Mouse (Mus musculus): ENCODE measurements around the gene Rbm8a. TPM values are rescaled to one million over a fixed set of nuclear protein-coding genes. Genes with fewer than 3 reads are reported as not detected.

The Rbm8a gene
- polyA plus RNA-seq (2012; rRNA removed) = 25.0 and 29.0 TPM in 2 replicates

GRCm38 (mm10) chr3:96629729-96630600, at the start of gene Rbm8a:
TSS of gene Rbm8a (plus strand) at chr3:96629933.

DNA sequence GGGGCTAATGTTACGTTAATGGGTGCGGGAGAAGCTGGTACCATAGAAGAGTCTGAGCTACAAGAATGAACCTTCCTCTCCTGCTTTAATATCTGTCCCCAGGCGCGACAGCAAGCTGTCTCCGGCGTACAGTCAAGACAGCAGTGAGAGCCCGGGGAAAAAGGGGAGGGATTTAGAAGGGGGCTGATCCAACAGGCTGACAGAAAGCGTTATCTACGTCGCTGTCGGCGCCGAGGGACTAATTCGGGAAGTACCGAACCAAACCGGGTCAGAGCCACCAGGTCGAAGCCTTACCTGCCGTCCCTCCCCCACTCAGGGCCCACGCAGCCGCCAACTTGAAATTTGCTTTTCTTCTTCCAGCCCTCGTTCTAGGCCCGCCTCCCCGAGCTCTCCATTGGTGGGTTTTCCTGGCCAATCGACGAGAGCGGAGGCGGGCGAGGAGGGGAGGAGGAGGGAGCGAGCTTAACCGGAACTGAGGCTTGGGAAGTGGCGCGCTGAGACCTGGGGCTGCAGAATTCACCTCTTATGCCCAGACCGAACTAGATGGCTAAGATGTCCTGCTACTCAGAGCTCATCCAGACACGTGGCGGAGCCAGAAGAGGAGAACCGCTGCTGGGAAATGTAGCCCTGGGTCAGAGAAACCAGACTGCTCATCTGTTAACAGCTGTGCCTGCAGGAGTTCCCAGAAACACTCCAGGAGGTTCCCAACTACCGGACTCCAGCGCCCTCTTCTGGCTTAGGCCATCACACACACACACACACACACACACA, 35.8 kb upstream of the Rbm8a start, which contains the start of gene Polr3gl:
Gene Polr3gl, minus strand, starts transcription at position 392 of the 771 bp plus-strand sequence.

DNA sequence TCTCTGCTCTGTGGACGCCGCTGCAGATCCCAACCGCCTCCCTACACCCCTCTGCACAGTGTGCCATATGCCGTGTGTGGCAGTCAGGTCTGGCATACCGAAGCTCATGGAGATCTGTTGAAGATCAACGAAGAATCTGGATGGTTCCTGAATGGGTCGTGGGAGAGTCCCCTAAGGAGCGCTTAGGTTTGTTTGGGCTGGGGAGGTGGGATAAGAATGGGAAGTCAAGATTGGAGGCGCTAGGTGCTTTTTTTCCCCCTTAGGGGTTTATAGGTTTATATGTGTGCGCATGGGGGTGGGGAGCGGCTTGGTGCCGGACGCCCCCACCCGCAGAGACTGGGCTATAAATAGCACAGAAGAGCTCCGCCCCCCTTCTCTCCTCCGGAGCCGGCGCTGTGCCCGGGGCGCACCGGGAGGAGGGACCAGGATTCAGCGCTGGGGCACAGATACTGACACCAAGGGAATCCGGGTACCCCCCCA, 33.5 kb upstream of the Rbm8a start, which contains the start of gene Ankrd34a:
Gene Ankrd34a, plus strand, starts transcription at position 409 of the 480 bp plus-strand sequence.

DNA sequence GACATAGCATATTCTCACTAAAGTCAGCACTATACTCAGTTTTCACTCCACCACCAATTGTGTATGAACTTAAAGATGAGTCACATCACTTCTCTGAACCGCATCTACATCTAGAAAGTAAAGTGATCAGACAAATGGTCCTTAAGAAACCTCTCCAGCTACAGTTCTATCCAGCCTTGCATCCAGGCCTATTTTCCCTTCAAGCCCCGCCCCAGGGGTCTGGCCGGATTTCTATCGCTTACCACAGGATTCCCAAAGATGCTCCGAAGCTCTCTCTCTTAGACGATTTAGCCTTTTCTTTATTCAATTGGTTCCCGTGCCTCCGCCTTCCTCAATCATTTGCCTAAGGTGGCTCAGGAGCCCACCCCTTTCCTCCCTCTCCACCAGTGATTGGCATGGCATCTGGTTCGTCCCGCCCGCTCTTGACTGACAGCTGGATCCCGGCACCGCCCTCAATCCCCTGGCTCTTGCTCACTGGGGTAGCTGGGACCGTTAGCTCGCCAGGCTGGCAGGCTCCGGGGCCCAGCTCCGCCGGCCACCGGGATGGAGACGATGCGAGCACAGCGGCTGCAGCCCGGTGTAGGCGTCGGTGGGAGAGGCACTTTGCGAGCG, 29.0 kb upstream of the Rbm8a start, which contains the start of gene Lix1l:
Gene Lix1l, plus strand, starts transcription at position 511 of the 612 bp plus-strand sequence.

GRCm38 (mm10) chr3:96634928-96635879, 5.5 kb downstream of the Rbm8a start, which contains the start of the genes Pex11b and Gm42957:
TSS of gene Pex11b (plus strand) at chr3:96635376.
TSS of gene Gm42957 (plus strand) at chr3:96635474.

DNA sequence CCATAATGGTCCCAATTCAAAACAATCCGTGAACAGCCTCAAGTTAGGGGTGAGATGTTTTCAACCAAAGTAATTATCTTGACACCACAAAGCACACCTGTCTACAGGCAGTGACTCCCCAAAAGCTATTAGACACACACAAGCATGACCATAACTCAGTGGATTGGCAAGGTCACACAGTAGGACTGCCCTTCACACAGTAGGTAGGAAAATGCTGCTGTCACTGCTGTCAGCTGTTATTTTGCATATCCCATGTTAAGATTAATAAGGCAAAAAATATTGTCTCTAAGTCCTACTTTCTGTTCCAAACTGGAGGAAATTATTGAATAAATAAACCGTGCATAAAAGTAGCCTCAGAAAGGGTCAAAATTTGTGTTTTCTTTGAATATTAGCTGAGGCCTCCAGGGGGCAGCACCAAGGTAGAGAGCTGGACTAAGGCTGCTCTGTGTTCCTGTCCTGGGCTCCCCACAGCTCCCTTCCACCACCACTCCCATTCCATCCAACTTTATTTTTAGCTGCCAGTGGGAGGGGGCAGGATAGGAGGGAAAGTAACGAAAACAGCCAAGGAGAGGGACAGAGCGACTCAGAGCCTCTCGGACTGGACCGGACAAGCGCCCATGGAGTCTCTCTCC, 15.4 kb downstream of the Rbm8a start, which contains the start of gene Itga10:
Gene Itga10, plus strand, starts transcription at position 567 of the 632 bp plus-strand sequence.

GRCm38 (mm10) chr3:96669727-96670468, 40.2 kb downstream of the Rbm8a start, which contains the start of gene Ankrd35:
TSS of gene Ankrd35 (plus strand) at chr3:96670131.

Other genes with a start within 250 kb of the Rbm8a start
- 0.02 and 0.05 TPM in 2 replicates for gene BC107364, start 177.6 kb upstream of the Rbm8a start, polyA plus RNA-seq (2012; rRNA removed)
- 3.9 and 4.2 TPM in 2 replicates for gene Hfe2, start 104.8 kb upstream of the Rbm8a start, polyA plus RNA-seq (2012; rRNA removed)
- gene Txnip, start 72.0 kb upstream of the Rbm8a start, polyA plus RNA-seq (2012; rRNA removed) = 33.6 and 47.5 TPM in 2 replicates
- gene Gm16253, start 52.9 kb upstream of the Rbm8a start, polyA plus RNA-seq (2012; rRNA removed) = not detected in 2 replicates
- 12.0 and 14.4 TPM in 2 replicates for gene Polr3gl, start 35.8 kb upstream of the Rbm8a start, polyA plus RNA-seq (2012; rRNA removed)
- gene Ankrd34a, start 33.3 kb upstream of the Rbm8a start, polyA plus RNA-seq (2012; rRNA removed) = 0.03 TPM in 2 replicates
- 3.0 TPM in 2 replicates for gene Lix1l, start 28.8 kb upstream of the Rbm8a start, polyA plus RNA-seq (2012; rRNA removed)
- 9.9 and 11.7 TPM in 2 replicates for gene Pex11b, start 5.4 kb downstream of the Rbm8a start, polyA plus RNA-seq (2012; rRNA removed)
- gene Gm42957, start 5.5 kb downstream of the Rbm8a start, polyA plus RNA-seq (2012; rRNA removed) = 0.03 TPM in 2 replicates
- gene Itga10, start 15.7 kb downstream of the Rbm8a start, polyA plus RNA-seq (2012; rRNA removed) = 0.43 and 0.45 TPM in 2 replicates
- 0.32 and 0.43 TPM in 2 replicates for gene Ankrd35, start 40.2 kb downstream of the Rbm8a start, polyA plus RNA-seq (2012; rRNA removed)
- 4.6 and 5.6 TPM in 2 replicates for gene Pias3, start 66.5 kb downstream of the Rbm8a start, polyA plus RNA-seq (2012; rRNA removed)
- 0.45 and 0.60 TPM in 2 replicates for gene Nudt17, start 78.6 kb downstream of the Rbm8a start, polyA plus RNA-seq (2012; rRNA removed)
- 20.9 and 23.9 TPM in 2 replicates for gene Polr3c, start 97.7 kb downstream of the Rbm8a start, polyA plus RNA-seq (2012; rRNA removed)
- 11.8 and 14.6 TPM in 2 replicates for gene Rnf115, start 97.7 kb downstream of the Rbm8a start, polyA plus RNA-seq (2012; rRNA removed)
- 6.7 and 6.9 TPM in 2 replicates for gene Pdzk1, start 199.4 kb downstream of the Rbm8a start, polyA plus RNA-seq (2012; rRNA removed)
- 0.05 and 0.19 TPM in 2 replicates for gene Cd160, start 199.4 kb downstream of the Rbm8a start, polyA plus RNA-seq (2012; rRNA removed)